Mouse (Mus musculus) intestine, embryonic 16.5 days (tissue): ENCODE data around the gene Slc9a9. TPM values are rescaled to one million over a fixed set of nuclear protein-coding genes. Genes with fewer than 3 reads are reported as not detected.
A peak's percentile ranks its signal among the peaks of the same experiment; 100 is the strongest.

ENCODE experiments used
- ATAC-seq: fragments of 200-750 bp; cut with Nextera tagmentation; 2 replicates; pipeline ENCODE4 v1.8.0; 2017; ENCODE audit warnings: moderate TSS enrichment, moderate library complexity
- H3K27ac ChIP-seq: fragments of 300-500 bp; sonication (generic); 2 replicates; pipeline ENCODE4 v1.5.1; 2014; ENCODE audit warnings: mild to moderate bottlenecking, low read length
- H3K27me3 ChIP-seq: fragments of 300-500 bp; sonication (generic); replicated peaks from 2 replicates; pipeline ENCODE4 v1.6.1; 2014; ENCODE audit warnings: low read length, control low read depth, mixed read lengths; ENCODE audit not compliant: control insufficient read depth, insufficient read depth
- H3K36me3 ChIP-seq: fragments of 300-500 bp; sonication (generic); 2 replicates; pipeline ENCODE4 v1.6.1; 2014; ENCODE audit warnings: low read length, control low read depth; ENCODE audit not compliant: control insufficient read depth, insufficient read depth
- H3K4me1 ChIP-seq: fragments of 300-500 bp; sonication (generic); 2 replicates; pipeline ENCODE4 v1.6.1; 2014; ENCODE audit warnings: low read length, control low read depth, mixed read lengths; ENCODE audit not compliant: control insufficient read depth, insufficient read depth
- H3K4me2 ChIP-seq: fragments of 300-500 bp; sonication (generic); 2 replicates; pipeline ENCODE4 v1.6.1; 2014; ENCODE audit warnings: low read depth, low read length, control low read depth
- H3K4me3 ChIP-seq: fragments of 300-500 bp; sonication (generic); 2 replicates; pipeline ENCODE4 v1.5.1; 2014; ENCODE audit warnings: mild to moderate bottlenecking, low read length
- H3K9ac ChIP-seq: fragments of 300-500 bp; sonication (generic); 2 replicates; pipeline ENCODE4 v1.6.1; 2014; ENCODE audit warnings: low read depth, low read length
- H3K9me3 ChIP-seq: fragments of 300-500 bp; sonication (generic); 2 replicates; pipeline ENCODE4 v1.6.1; 2016; ENCODE audit warnings: low read length, control low read depth; ENCODE audit not compliant: control insufficient read depth
- WGBS: fragments of 180-500 bp; shearing (Covaris S2); extraction: QIAGEN DNeasy Blood & Tissue Kit; methylation state at CpG from one replicate; pipeline ENCODE4 v1.1.7; 2014; 5-methylcytosine and 5-hydroxymethylcytosine counted together
- polyA plus RNA-seq: library from polyadenylated mRNA; unstranded; fragments of >200 nt; fragmentation: Nextera tagmentation; extraction: Ambion mirVana; gene quantifications from 2 replicates; pipeline ENCODE4 v1.2.1, GENCODE M21; 2015

The Slc9a9 gene
- polyA plus RNA-seq, 1 experiment from 2014 or later, result 2.3 TPM

DNA sequence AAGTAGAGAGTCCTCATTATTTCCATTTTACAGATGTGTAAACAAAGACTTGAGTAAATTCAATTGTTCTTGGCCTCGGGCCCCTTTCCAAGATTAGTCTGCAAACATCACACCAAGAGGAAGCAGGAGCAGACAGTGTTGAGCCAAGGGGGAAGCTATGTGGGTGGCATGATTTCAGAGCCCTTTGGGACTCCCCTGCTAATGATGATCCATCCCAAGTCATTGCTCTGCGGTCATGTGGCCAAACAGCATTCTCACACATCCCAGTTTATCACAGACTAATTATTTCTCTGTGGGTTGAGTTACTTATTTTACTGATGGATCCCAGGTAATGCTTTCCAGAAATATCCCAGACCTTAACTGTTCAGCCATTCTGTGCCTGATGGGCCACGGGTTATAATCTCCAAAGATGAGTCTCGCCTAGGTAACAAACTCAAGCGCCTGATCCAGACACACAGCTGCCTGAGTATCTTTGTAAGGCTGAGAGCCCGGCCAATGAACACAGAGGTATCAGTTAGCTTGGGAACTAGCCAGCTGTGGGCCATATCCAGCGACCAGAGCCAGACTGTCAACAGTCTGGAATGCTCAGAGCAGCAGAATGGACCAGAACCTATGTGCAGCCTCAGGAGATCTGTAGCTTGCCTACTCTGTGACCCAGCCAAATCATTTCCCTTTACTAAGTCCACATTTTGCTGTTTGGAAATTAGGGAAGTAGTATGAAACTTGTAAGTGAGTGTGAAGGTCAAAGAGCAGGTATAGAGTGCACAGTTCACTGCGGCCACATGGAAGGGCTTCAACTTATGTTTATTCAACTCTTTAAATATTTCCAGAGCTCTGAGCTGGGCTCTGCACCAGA lies 518.9 kb downstream of the Slc9a9 start:
- H3K27me3 ChIP-seq, result no peaks in the 10 kb centered on the region
- H3K27ac ChIP-seq, result peak overlapping the region; percentile 49
- H3K4me3 ChIP-seq, result no peak overlapping the region
- WGBS, result 53% methylated on average over 8 of the region's 8 CpGs
- no peak overlapping the region for H3K9ac ChIP-seq
- no peaks in the 10 kb centered on the region for H3K36me3 ChIP-seq
- H3K9me3 ChIP-seq, result no peaks in the 10 kb centered on the region
- ATAC-seq, result peak; percentile 78
- H3K4me1 ChIP-seq, result peaks cover 20% of the 10 kb centered on the region
- no peak overlapping the region for H3K4me2 ChIP-seq

DNA sequence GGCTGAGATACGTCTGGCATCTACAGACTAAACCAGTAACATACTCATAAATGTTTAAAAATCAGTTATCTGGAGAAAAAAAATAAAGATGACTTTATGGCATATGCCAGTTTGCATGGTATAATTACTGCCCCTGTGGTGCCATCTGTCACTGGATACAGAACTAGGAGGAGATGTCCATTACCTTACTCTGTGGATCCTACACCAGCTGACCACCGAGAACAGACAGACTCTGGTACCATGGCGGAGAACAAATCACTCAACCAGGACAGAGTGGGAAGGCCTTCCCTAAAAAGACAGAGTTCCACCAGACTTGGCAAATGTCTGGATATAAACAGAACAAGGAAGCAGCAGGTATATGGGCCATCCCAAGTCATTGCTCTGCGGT lies 519.5 kb downstream of the Slc9a9 start:
- no peak overlapping the region for H3K4me2 ChIP-seq
- H3K4me1 ChIP-seq, result peaks cover 24% of the 10 kb centered on the region
- no peaks in the 10 kb centered on the region for H3K36me3 ChIP-seq
- H3K27me3 ChIP-seq, result no peaks in the 10 kb centered on the region
- H3K9me3 ChIP-seq, result no peaks in the 10 kb centered on the region
- no peak overlapping the region for H3K4me3 ChIP-seq
- H3K9ac ChIP-seq, result no peak overlapping the region
- WGBS, result 72% methylated on average over 4 of the region's 4 CpGs
- peak overlapping the region; percentile 49; the same call in 1 of the 2 replicates for H3K27ac ChIP-seq
- no peak for ATAC-seq

DNA sequence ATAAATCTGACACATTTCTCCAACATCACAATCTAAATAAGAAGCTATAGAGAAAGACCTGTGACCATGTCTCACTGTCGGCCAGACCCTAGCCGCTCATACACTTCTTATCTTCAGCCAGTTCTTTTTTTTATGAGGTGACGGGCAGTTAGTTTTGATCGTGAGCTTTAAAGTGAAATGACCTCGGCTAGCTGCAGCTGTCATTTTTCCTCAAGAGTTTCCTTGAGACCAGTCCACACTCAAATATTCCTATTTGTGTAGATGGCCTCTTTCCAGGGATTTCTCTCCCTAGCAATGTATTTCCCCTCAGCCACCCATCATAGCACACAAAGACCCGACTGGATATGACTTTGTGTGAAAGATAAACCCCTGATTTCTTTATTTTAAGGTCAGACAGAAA lies 521.7 kb downstream of the Slc9a9 start:
- Histone ChIP-seq H3K4me3 (no peak overlapping the region), H3K36me3 (no peaks in the 10 kb centered on the region), H3K27me3 (no peaks in the 10 kb centered on the region), H3K9ac (no peak overlapping the region), H3K4me1 (peaks cover 24% of the 10 kb centered on the region), H3K4me2 (no peak overlapping the region), H3K27ac (no peak overlapping the region), H3K9me3 (no peaks in the 10 kb centered on the region)
- ATAC-seq, result no peak
- WGBS, result 49% methylated on average over 6 of the region's 6 CpGs

DNA sequence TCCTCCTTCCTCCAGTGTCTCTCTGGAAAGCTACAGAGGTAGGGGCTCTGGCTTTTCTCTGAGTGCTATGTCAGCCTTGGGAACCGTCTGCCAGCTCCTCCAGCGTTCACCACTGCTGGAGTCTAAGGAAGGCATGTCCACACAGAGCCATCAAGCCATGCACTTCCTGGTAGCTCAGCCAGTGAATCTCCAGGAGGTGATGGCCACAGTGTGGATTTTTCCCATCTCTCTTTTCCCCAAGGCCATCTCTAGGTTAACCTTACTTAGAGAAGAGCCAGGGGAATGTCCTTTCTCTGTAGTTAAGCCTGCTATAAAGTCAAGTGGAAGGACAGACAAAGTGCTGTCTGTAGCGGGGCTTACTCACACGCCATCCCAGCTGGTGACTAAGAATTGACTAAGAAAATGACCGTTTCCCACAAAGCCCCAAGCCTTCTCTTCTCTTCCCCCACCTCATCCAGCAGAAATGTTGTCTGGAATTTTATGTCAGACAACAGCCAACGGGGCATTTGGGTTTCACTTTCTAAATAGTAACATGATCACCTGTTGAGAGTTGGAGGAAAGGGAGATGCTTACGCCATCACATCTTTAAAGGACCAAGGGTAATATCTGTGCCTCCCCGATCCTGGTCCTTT lies 523.3 kb downstream of the Slc9a9 start:
- H3K4me3 ChIP-seq, result no peak overlapping the region
- 66% methylated on average over 8 of the region's 8 CpGs for WGBS
- H3K4me2 ChIP-seq, result no peak overlapping the region
- no peak overlapping the region for H3K9ac ChIP-seq
- peaks cover 19% of the 10 kb centered on the region for H3K4me1 ChIP-seq
- peak overlapping the region; percentile 70 for H3K27ac ChIP-seq
- no peaks in the 10 kb centered on the region for H3K9me3 ChIP-seq
- H3K27me3 ChIP-seq, result no peaks in the 10 kb centered on the region
- ATAC-seq, result no peak
- no peaks in the 10 kb centered on the region for H3K36me3 ChIP-seq

DNA sequence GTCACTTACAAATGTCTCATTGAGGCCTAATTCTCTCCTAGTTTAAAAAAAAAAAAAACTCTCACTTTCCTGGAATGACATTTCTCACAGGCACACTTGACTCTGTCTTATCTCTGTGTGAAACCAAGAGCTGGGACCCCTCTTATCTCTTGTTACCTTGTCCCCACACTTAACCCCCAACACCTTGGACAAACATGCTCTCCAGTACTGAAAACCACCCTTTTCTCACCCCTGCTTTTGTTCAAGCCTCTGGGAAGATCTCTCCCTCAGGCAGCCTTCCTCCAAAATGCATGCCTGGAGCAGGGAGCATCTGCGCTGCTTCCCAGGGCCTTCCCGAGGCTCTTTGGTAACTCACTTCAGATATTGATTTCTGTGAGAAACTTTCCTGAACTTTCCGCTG lies 524.0 kb downstream of the Slc9a9 start:
- Histone ChIP-seq H3K9me3 (no peaks in the 10 kb centered on the region), H3K9ac (no peak overlapping the region), H3K4me1 (peaks cover 18% of the 10 kb centered on the region), H3K27me3 (no peaks in the 10 kb centered on the region), H3K4me3 (no peak overlapping the region), H3K4me2 (no peak overlapping the region), H3K27ac (peak overlapping the region; percentile 70), H3K36me3 (no peaks in the 10 kb centered on the region)
- ATAC-seq, result peak; percentile 59
- 33% methylated on average over 3 of the region's 3 CpGs for WGBS

DNA sequence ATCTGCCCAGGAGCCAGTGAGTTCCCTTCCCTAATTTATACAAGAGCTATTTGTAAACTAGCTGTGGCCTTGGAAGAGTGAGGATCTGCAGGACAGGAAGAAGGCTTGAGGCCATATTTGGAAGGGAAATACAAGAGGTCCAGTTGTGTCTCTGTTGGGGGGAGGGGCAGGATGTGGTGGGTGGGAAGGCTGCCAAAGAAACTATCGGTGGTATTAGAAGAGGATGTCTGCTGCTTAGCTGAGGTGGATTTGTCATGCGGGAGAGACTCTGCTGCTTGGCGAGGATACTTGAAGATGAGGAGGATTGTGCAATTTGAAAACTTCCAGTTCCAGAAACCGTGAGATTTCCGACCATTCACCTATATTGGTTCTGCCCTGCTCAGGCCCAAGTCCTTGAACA lies 524.4 kb downstream of the Slc9a9 start:
- Histone ChIP-seq H3K9ac (no peak overlapping the region), H3K36me3 (no peaks in the 10 kb centered on the region), H3K27ac (peak overlapping the region; percentile 70), H3K4me3 (no peak overlapping the region), H3K27me3 (no peaks in the 10 kb centered on the region), H3K4me2 (no peak overlapping the region), H3K4me1 (peaks cover 15% of the 10 kb centered on the region), H3K9me3 (no peaks in the 10 kb centered on the region)
- ATAC-seq, result peak; percentile 78
- WGBS, result 31% methylated on average over 5 of the region's 5 CpGs

DNA sequence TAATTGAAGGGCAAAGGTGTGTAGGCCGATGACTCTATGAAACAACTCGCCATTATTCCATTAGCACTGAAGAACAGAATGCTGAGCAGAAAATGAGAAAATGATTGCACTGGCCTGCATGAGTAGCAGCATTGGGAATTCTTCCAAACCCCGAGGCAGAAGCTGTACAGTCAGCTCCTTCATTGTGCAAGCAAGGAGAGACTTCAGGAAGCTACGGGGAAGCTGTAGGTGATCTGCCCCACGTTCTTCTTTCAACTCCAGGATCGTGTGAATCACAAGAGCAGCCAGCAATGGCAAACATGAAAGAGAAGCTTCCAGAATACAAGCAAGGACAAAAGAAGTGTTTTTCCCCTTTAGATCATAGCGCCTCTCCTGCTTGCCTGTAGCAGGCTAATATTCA lies 538.0 kb downstream of the Slc9a9 start:
- no peak overlapping the region for H3K4me3 ChIP-seq
- H3K27me3 ChIP-seq, result no peaks in the 10 kb centered on the region
- H3K9ac ChIP-seq, result no peak overlapping the region
- H3K36me3 ChIP-seq, result no peaks in the 10 kb centered on the region
- no peak overlapping the region for H3K4me2 ChIP-seq
- ATAC-seq, result no peak
- no peaks in the 10 kb centered on the region for H3K9me3 ChIP-seq
- H3K4me1 ChIP-seq, result no peaks in the 10 kb centered on the region
- WGBS, result 78% methylated on average over 7 of the region's 7 CpGs
- H3K27ac ChIP-seq, result no peak overlapping the region

DNA sequence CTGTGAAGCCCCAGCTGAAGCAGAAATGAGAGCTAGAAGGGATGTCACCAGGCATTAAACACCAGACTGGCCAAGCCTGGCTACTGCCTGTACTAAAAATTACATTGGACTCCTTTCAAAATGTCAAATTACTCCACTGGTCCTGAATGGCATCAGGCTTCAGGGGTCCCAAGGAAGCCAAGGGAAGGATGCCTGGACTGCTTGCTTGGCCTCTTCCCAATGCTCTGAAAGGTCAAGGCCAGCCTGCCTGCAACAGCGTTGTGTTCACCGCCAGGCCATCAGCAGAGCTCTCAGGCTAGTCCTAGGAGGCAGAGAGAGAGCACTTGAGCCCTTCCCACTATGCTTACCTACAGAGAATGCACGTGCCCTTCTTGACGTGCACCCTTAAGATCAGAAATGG lies 539.0 kb downstream of the Slc9a9 start:
- WGBS, result 93% methylated on average over 4 of the region's 4 CpGs
- Histone ChIP-seq H3K9ac (no peak overlapping the region), H3K4me1 (no peaks in the 10 kb centered on the region), H3K27me3 (no peaks in the 10 kb centered on the region), H3K4me3 (no peak overlapping the region), H3K36me3 (no peaks in the 10 kb centered on the region), H3K4me2 (no peak overlapping the region), H3K27ac (no peak overlapping the region), H3K9me3 (no peaks in the 10 kb centered on the region)
- no peak for ATAC-seq

DNA sequence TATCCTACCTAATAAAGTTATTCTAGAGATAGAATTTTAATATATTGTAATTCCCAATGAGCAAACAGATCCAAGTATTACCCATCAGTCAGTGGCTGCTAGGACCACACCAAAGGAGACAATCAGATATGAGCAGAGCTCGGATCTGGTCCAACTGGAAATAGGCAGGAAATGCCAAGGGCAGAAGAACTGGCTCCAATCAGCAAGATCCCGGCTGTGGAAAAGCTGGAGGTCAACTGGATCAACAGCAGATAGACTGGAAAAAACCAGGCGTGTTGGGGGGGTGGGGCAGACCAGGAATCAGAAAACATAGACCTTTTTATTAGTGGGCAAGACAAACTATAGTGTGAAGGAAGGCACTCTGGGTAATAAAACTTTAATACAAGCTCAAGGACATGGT lies 550.3 kb downstream of the Slc9a9 start:
- Histone ChIP-seq H3K27ac (no peak overlapping the region), H3K9ac (no peak overlapping the region), H3K36me3 (no peaks in the 10 kb centered on the region), H3K9me3 (no peaks in the 10 kb centered on the region), H3K27me3 (no peaks in the 10 kb centered on the region), H3K4me2 (no peak overlapping the region), H3K4me3 (no peak overlapping the region), H3K4me1 (no peaks in the 10 kb centered on the region)
- no peak for ATAC-seq
- WGBS, result 54% methylated on average over 3 of the region's 3 CpGs
